Mouse (Mus musculus) liver, adult 2 months (tissue): ENCODE measurements around the gene Vmn1r68. TPM values are rescaled to one million over a fixed set of nuclear protein-coding genes. Genes with fewer than 3 reads are reported as not detected.

Experiments
- DNase-seq: peaks from one replicate; pipeline ENCODE4 v3.0.0-alpha.2; 2011; ENCODE audit warnings: low read depth, low spot score; ENCODE audit errors: extremely low read depth
- H3K27ac ChIP-seq: fragments of 200-500 bp; replicated peaks from 2 replicates; pipeline ENCODE4 v1.5.1; 2012; ENCODE audit warnings: low read depth, mild to moderate bottlenecking, control low read depth, inconsistent platforms, low read length; ENCODE audit not compliant: insufficient read depth
- H3K27me3 ChIP-seq: fragments of 200-500 bp; 2 replicates; pipeline ENCODE4 v1.6.1; 2012; ENCODE audit warnings: mild to moderate bottlenecking, moderate library complexity, low read length, inconsistent platforms; ENCODE audit not compliant: control insufficient read depth, insufficient read depth
- H3K36me3 ChIP-seq: fragments of 200-500 bp; 2 replicates; pipeline ENCODE4 v1.6.1; 2012; ENCODE audit warnings: low read length, inconsistent platforms; ENCODE audit not compliant: control insufficient read depth, insufficient read depth
- H3K4me1 ChIP-seq: fragments of 200-500 bp; 2 replicates; pipeline ENCODE4 v1.6.1; 2011; ENCODE audit warnings: low read length; ENCODE audit not compliant: control insufficient read depth, insufficient read depth
- H3K4me3 ChIP-seq: fragments of 200-500 bp; 2 replicates; pipeline ENCODE4 v1.5.1; 2011; ENCODE audit warnings: low read depth, mild to moderate bottlenecking, control low read depth, low read length, moderate library complexity; ENCODE audit not compliant: insufficient read depth
- H3K79me2 ChIP-seq: fragments of 200-500 bp; 2 replicates; pipeline ENCODE4 v1.6.1; 2012; ENCODE audit warnings: inconsistent platforms, mild to moderate bottlenecking, low read length, moderate library complexity; ENCODE audit not compliant: control insufficient read depth, insufficient read depth
- H3K9ac ChIP-seq: fragments of 200-500 bp; 2 replicates; pipeline ENCODE4 v1.6.1; 2012; ENCODE audit warnings: low read depth, mild to moderate bottlenecking, control low read depth, inconsistent platforms, low read length
- CTCF ChIP-seq: fragments of 200-500 bp; IDR thresholded peaks from 2 replicates; pipeline ENCODE4 v1.5.1; 2011; ENCODE audit warnings: low read depth, low read length, control low read depth
- POLR2A ChIP-seq: fragments of 200-500 bp; IDR thresholded peaks from 2 replicates; pipeline ENCODE4 v1.6.1; 2011; ENCODE audit warnings: low read length, control low read depth; ENCODE audit not compliant: insufficient read depth; ENCODE audit errors: extremely low read depth
- WGBS: fragments of 180-500 bp; shearing (Covaris S2); methylation state at CpG from one replicate; pipeline ENCODE4 v1.1.7; 2018; 5-methylcytosine and 5-hydroxymethylcytosine counted together
- polyA plus RNA-seq: library from polyadenylated mRNA; depleted of rRNA; stranded (reverse); fragments of >200 nt; gene quantifications from 2 replicates; pipeline ENCODE4 v1.2.3, GENCODE M21; 2012; rRNA removed
- total RNA-seq: library from RNA; depleted of rRNA; stranded (reverse); fragments of >200 nt; gene quantifications from 2 replicates; pipeline ENCODE4 v1.2.3, GENCODE M21; 2014; rRNA removed

The Vmn1r68 gene
- total and polyA plus RNA-seq, 2 experiments: not detected

DNA sequence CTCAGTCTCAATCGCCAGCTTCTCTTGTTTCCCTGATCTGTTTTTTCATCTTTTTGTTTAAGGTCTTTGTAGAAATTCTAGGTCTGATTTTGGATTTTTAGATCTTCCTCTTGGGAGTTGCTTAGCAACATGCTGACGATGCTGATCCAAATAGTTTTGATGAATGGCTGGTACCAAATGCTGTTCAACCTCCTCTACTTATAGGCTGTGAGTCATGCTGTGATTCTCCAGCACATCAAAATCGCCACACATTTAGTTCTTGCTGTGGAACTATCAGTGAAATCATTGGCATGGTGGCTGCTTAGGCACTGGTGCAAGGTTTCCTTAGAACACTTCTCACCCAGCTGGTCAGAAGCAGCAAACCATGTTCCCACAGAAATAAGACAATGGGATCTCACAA lies 100.1 kb downstream of the Vmn1r68 start:
- no peak for TF ChIP-seq POLR2A
- TF ChIP-seq CTCF: no peak
- no peak for DNase-seq
- Histone ChIP-seq H3K9ac (no peak overlapping the region), H3K36me3 (no peaks in the 10 kb centered on the region), H3K79me2 (no peaks in the 10 kb centered on the region), H3K4me3 (no peak overlapping the region), H3K27ac (no peak overlapping the region), H3K27me3 (no peaks in the 10 kb centered on the region), H3K4me1 (no peaks in the 10 kb centered on the region)
- 62% methylated on average over 3 of the region's 3 CpGs for WGBS

Other genes starting within 250 kb of the Vmn1r68 start
- not detected in 2 replicates for gene Vmn1r67, start 115.2 kb downstream of the Vmn1r68 start, total RNA-seq
- gene Vmn1r67, start 115.2 kb downstream of the Vmn1r68 start, polyA plus RNA-seq: not detected in 2 replicates
- gene Zik1, start 63.1 kb downstream of the Vmn1r68 start, total RNA-seq: 0.46 and 0.47 TPM in 2 replicates
- gene Zik1, start 63.1 kb downstream of the Vmn1r68 start, polyA plus RNA-seq: 0.09 and 0.20 TPM in 2 replicates
- gene Vmn1r69, start 55.2 kb upstream of the Vmn1r68 start, total RNA-seq: not detected in 2 replicates
- gene Vmn1r69, start 55.2 kb upstream of the Vmn1r68 start, polyA plus RNA-seq: not detected in 2 replicates
- not detected in 2 replicates for gene Vmn1r70, start 73.0 kb upstream of the Vmn1r68 start, total RNA-seq
- gene Vmn1r70, start 73.0 kb upstream of the Vmn1r68 start, polyA plus RNA-seq: not detected in 2 replicates
- gene Nlrp4b, start 129.3 kb upstream of the Vmn1r68 start, total RNA-seq: not detected in 2 replicates
- gene Nlrp4b, start 129.3 kb upstream of the Vmn1r68 start, polyA plus RNA-seq: not detected in 2 replicates
- not detected in 2 replicates for gene Vmn1r71, start 195.9 kb upstream of the Vmn1r68 start, total RNA-seq
- gene Vmn1r71, start 195.9 kb upstream of the Vmn1r68 start, polyA plus RNA-seq: not detected in 2 replicates